Mouse (Mus musculus) stomach, embryonic 15.5 days (tissue): Measurements from ENCODE around the gene Ncapd2. TPM values are rescaled to one million over a fixed set of nuclear protein-coding genes. Genes with fewer than 3 reads are reported as not detected.
A peak's percentile ranks its signal among the peaks of the same experiment; 100 is the strongest.

Experiments used
- ATAC-seq: fragments of 200-750 bp; cut with Nextera tagmentation; 2 replicates; pipeline ENCODE4 v1.8.0; 2017; ENCODE audit warnings: low read depth, moderate number of reproducible peaks, moderate TSS enrichment; ENCODE audit not compliant: insufficient read depth, low FRiP score
- H3K27ac ChIP-seq: fragments of 300-500 bp; sonication (generic); 2 replicates; pipeline ENCODE4 v1.5.1; 2015; ENCODE audit warnings: mild to moderate bottlenecking, inconsistent platforms
- H3K27me3 ChIP-seq: fragments of 300-500 bp; sonication (generic); replicated peaks from 2 replicates; pipeline ENCODE4 v1.6.1; 2015; ENCODE audit warnings: inconsistent platforms
- H3K36me3 ChIP-seq: fragments of 300-500 bp; sonication (generic); 2 replicates; pipeline ENCODE4 v1.6.1; 2015; ENCODE audit warnings: inconsistent platforms
- H3K4me1 ChIP-seq: fragments of 300-500 bp; sonication (generic); 2 replicates; pipeline ENCODE4 v1.6.1; 2015; ENCODE audit warnings: inconsistent platforms
- H3K4me2 ChIP-seq: fragments of 300-500 bp; sonication (generic); 2 replicates; pipeline ENCODE4 v1.6.1; 2015; ENCODE audit warnings: mild to moderate bottlenecking, inconsistent platforms
- H3K4me3 ChIP-seq: fragments of 300-500 bp; sonication (generic); replicated peaks from 2 replicates; pipeline ENCODE4 v1.5.1; 2015; ENCODE audit warnings: inconsistent platforms
- H3K9ac ChIP-seq: fragments of 300-500 bp; sonication (generic); 2 replicates; pipeline ENCODE4 v1.6.1; 2015; ENCODE audit warnings: inconsistent platforms
- H3K9me3 ChIP-seq: fragments of 300-500 bp; sonication (generic); 2 replicates; pipeline ENCODE4 v1.6.1; 2016; ENCODE audit warnings: inconsistent platforms
- WGBS: fragments of 180-500 bp; shearing (Covaris S2); methylation state at CpG from one replicate; pipeline ENCODE4 v1.1.7; 2015; 5-methylcytosine and 5-hydroxymethylcytosine counted together
- polyA plus RNA-seq: library from polyadenylated mRNA; unstranded; fragments of >200 nt; fragmentation: Nextera tagmentation; extraction: Ambion mirVana; gene quantifications from 2 replicates; pipeline ENCODE4 v1.2.1, GENCODE M21; 2015

The Ncapd2 gene
- polyA plus RNA-seq, 1 experiment from 2014 or later: 107 TPM

DNA sequence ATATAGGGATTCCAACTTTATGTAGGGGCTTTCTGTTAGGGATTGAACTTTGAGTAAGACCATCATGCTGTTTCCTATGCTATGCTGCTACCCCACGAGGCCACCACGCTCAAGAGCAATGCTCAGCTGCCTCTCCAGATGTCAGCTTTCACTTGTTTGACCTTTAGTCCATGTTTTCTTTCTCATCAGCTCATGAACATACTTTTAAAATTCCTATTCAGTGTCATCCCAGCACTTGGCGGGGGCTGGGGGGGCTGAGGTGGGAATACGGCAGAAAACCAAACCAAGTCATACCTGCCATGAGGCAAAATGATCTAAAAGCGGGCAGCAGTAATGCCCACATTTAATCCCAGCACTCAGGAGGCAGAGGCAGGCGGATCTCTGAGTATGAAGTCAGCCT, 21.6 kb upstream of the Ncapd2 start:
- no peak overlapping the region for H3K9ac ChIP-seq
- no peaks in the 10 kb centered on the region for H3K9me3 ChIP-seq
- no peaks in the 10 kb centered on the region for H3K36me3 ChIP-seq
- H3K4me2 ChIP-seq: no peak overlapping the region
- 0 out of 2 replicates have a peak, but pooled peaks cover 9% of the 10 kb centered on the region for H3K27me3 ChIP-seq
- peaks cover 10% of the 10 kb centered on the region; the same call in 1 of the 2 replicates for H3K4me1 ChIP-seq
- no peak for ATAC-seq
- H3K4me3 ChIP-seq: no peak overlapping the region
- 63% methylated on average over 6 of the region's 6 CpGs for WGBS
- no peak overlapping the region for H3K27ac ChIP-seq

DNA sequence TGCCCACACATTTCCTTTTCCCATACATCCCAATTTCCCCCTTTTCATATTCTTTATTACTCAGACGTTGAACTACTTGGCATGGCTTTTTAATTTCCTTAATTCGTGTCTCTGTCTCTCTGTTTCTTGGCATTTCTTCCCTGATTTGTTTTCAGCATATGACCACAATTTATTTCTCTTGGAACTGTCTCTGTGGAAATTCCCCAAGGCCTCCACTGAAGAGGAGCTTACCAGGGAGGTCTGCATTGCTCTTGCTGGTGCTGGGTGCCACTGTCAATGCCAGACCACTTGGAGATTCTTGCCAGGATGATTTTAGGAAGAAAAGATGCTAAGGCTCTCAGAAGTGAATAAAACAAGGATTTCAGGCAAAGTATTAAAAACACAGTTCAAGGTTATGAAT, 21.1 kb upstream of the Ncapd2 start:
- 29% methylated on average over 2 of the region's 2 CpGs for WGBS
- no peak overlapping the region for H3K27ac ChIP-seq
- peaks cover 9% of the 10 kb centered on the region; the same call in 1 of the 2 replicates for H3K4me1 ChIP-seq
- no peak for ATAC-seq
- no peak overlapping the region for H3K4me3 ChIP-seq
- H3K9me3 ChIP-seq: no peaks in the 10 kb centered on the region
- no peak overlapping the region for H3K4me2 ChIP-seq
- no peak overlapping the region for H3K9ac ChIP-seq
- H3K27me3 ChIP-seq: 0 out of 2 replicates have a peak, but pooled peaks cover 9% of the 10 kb centered on the region
- H3K36me3 ChIP-seq: no peaks in the 10 kb centered on the region

DNA sequence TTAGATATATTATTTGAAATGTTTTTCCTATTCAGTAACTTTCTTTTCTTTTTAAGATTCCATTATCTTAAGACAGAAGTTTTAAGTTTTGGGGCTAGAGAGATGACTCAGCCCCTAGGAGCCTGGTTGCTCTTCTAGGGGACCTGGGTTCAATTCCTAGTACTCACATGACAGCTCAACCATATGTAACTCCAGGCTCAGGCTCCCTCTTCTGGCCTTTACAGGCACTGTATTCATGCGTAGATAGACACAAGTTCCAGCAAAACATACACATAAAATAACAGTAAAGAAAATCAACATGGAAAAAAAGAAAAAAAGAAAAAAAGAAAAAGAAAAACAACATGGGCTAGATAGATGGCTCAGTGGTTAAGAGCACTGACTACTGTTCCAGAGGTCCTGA, 18.9 kb upstream of the Ncapd2 start:
- WGBS: 86% methylated on average over 1 of the region's 1 CpGs
- H3K27ac ChIP-seq: no peak overlapping the region
- H3K4me2 ChIP-seq: no peak overlapping the region
- H3K9ac ChIP-seq: no peak overlapping the region
- H3K27me3 ChIP-seq: 0 out of 2 replicates have a peak, but pooled peaks cover 9% of the 10 kb centered on the region
- no peak for ATAC-seq
- no peaks in the 10 kb centered on the region for H3K36me3 ChIP-seq
- no peaks in the 10 kb centered on the region for H3K4me1 ChIP-seq
- H3K9me3 ChIP-seq: no peaks in the 10 kb centered on the region
- H3K4me3 ChIP-seq: no peak overlapping the region

DNA sequence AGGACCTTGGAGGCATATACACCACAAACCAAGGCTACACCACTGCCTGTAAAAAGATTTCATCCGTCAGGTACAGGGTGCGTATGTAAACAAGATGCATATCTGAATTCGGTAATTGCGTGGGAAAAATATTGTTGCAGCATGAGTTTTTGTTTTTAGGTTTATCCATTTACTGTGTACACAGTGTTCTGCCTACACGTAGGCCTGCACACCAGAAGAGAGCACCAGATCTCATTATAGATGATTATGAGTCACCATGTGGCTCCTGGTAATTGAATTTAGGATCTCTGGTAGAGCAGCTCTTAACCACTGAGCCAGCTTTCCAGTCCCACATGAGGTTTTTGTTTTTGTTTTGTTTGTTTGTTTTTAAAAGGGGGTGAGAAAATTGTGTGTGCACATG, 5.7 kb upstream of the Ncapd2 start:
- Histone ChIP-seq H3K4me2 (no peak overlapping the region), H3K4me1 (no peaks in the 10 kb centered on the region), H3K27ac (no peak overlapping the region), H3K9ac (no peak overlapping the region), H3K4me3 (no peak overlapping the region), H3K36me3 (no peaks in the 10 kb centered on the region; the same call in 1 of the 2 replicates), H3K9me3 (no peaks in the 10 kb centered on the region), H3K27me3 (no peaks in the 10 kb centered on the region)
- ATAC-seq: no peak
- 79% methylated on average over 5 of the region's 5 CpGs for WGBS

DNA sequence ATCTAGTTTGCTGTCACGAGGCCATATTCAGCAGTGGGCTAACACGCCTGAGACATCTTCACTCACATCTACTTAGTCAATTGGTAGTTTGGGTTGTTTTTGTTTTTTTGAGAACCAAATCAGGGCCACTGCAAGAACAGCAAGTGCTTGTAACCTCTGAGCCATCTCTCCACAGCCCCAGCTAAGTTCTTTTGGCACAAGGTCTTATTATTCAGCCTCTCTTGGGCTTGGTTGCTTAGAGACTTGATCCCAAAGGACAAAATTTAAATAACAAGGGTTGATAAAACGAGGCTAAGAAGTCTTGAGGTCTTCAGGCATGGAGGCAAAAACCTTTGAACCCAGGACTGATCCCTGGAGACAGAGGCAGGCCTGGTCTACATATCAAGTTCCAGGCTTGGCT, 4.8 kb upstream of the Ncapd2 start:
- Histone ChIP-seq H3K4me3 (no peak overlapping the region), H3K36me3 (no peaks in the 10 kb centered on the region; the same call in 1 of the 2 replicates), H3K9me3 (no peaks in the 10 kb centered on the region), H3K4me1 (no peaks in the 10 kb centered on the region), H3K9ac (no peak overlapping the region), H3K27me3 (no peaks in the 10 kb centered on the region), H3K27ac (no peak overlapping the region), H3K4me2 (no peak overlapping the region)
- WGBS: 72% methylated on average over 3 of the region's 3 CpGs
- ATAC-seq: no peak

DNA sequence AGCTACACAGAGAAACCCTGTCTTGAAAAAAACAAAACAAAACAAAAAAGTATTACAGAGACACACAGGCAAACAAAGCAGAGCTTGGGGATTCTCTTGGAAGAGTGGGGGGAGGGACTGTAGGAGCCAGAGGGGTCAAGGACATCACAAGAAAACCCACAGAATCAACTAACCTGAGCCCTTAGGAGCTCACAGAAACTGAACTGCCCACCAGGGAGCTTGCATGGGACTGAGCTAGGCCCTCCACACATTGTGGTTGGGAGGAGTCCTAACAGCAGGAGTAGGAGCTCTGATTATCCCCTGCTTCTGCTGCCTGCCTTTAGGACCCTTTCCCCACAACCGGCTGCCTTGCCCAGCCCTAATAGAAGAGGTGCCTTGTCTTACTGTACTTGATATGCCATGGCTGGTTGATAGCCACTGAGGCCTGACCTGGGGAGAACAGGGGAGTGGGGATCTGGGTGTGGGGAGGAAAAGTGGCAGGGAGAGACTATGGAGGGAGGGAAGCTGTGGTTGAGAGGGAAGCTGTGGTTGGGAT, 4.1 kb upstream of the Ncapd2 start:
- Histone ChIP-seq H3K27ac (no peak overlapping the region), H3K36me3 (no peaks in the 10 kb centered on the region; the same call in 1 of the 2 replicates), H3K9me3 (no peaks in the 10 kb centered on the region), H3K4me2 (no peak overlapping the region), H3K9ac (no peak overlapping the region), H3K4me3 (no peak overlapping the region), H3K4me1 (no peaks in the 10 kb centered on the region), H3K27me3 (no peaks in the 10 kb centered on the region)
- WGBS: 54% methylated on average over 1 of the region's 1 CpGs
- no peak for ATAC-seq

DNA sequence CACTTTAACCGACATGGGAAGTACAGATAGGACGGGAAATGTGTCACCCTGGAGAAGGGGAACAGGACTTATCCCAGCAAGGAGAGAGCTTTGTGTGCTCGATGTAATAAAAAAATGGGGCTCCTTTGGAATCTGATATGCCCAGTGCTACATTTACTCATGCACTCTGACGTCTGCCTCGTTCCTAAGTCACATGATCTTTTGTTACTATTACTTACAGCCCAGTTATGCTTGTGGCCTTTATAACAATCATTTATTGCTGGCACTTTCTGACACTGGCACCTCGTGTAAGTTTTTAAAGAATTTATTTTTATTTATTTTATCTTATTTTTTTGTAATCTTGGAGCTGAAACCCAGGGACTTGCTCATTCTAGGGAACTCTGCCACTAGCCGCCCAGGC, 1.9 kb upstream of the Ncapd2 start:
- peak overlapping the region; percentile 83; the same call in 1 of the 2 replicates for H3K4me3 ChIP-seq
- 0 out of 2 replicates have a peak, but pooled peaks cover 3% of the 10 kb centered on the region for H3K4me1 ChIP-seq
- WGBS: 55% methylated on average over 7 of the region's 7 CpGs
- H3K27me3 ChIP-seq: no peaks in the 10 kb centered on the region
- H3K4me2 ChIP-seq: peak overlapping the region; percentile 78
- no peak overlapping the region for H3K27ac ChIP-seq
- no peak overlapping the region for H3K9ac ChIP-seq
- no peaks in the 10 kb centered on the region for H3K9me3 ChIP-seq
- peaks cover 3% of the 10 kb centered on the region for H3K36me3 ChIP-seq
- no peak for ATAC-seq

DNA sequence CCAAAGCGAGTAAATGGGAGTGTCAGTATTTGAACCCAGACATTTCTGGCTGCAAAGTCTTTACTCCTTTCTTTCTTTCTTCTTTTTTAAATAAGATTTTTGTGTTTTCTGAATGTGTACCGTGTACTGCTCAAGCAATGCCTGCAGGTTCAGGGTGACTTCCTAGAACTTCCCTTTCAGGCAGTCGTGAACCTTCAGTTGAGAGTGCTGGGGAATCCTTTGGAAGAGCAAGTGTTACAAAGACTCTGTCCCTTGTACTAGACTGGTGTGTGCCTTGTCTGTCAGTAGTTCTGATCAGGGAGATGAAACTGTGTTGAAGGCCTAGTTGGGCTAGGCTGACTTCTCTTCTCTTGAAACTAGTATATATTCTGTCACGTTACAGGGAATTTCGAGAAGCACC, 1.3 kb upstream of the Ncapd2 start:
- Histone ChIP-seq H3K27me3 (no peaks in the 10 kb centered on the region), H3K4me1 (0 out of 2 replicates have a peak, but pooled peaks cover 3% of the 10 kb centered on the region), H3K27ac (peak overlapping the region; percentile 100), H3K36me3 (peaks cover 9% of the 10 kb centered on the region), H3K9ac (peak overlapping the region; percentile 59), H3K4me3 (peak overlapping the region; percentile 83), H3K9me3 (no peaks in the 10 kb centered on the region), H3K4me2 (peak overlapping the region; percentile 78)
- no peak for ATAC-seq
- WGBS: 36% methylated on average over 5 of the region's 5 CpGs

DNA sequence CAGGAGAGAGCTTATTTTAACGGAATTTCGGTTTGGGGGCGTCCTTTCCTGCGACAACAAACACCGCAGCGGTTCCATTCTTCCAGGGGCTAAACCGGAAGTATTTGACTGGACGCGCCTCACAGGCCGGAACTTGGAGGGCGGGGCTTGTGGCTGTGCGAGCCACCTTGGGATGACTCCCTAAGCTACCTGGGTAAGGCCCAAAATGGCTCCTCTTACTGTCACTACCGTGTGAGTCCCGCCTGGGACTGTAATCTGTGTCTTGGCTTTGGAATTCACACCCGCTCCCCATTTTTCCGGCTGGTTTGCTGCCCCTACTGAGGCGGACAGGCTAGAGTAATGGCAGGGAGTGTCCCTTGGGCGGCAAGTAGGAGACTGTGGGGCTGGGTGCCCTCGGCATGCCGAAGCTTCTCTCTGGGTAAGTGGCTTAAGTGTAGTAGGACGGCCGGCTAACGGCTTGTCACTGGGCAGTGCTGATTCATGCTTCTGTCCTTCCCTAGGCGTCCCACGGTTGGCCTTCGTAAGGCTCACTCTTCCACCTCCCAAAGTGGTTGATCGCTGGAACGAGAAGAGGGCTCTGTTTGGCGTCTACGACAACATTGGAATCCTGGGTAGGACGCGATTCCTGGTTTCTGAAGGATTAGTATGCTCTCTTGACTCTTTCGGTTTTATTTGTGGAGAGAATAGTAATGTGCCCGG, 664 bp upstream of the Ncapd2 start:
- H3K4me1 ChIP-seq: 0 out of 2 replicates have a peak, but pooled peaks cover 3% of the 10 kb centered on the region
- WGBS: under 1% methylated on average over 34 of the region's 34 CpGs
- H3K27ac ChIP-seq: peak overlapping the region; percentile 100
- H3K9me3 ChIP-seq: no peaks in the 10 kb centered on the region
- peak; percentile 91 for ATAC-seq
- H3K9ac ChIP-seq: peak overlapping the region; percentile 59
- H3K4me3 ChIP-seq: peak overlapping the region; percentile 83
- peaks cover 16% of the 10 kb centered on the region for H3K36me3 ChIP-seq
- H3K4me2 ChIP-seq: peak overlapping the region; percentile 78
- H3K27me3 ChIP-seq: no peaks in the 10 kb centered on the region

DNA sequence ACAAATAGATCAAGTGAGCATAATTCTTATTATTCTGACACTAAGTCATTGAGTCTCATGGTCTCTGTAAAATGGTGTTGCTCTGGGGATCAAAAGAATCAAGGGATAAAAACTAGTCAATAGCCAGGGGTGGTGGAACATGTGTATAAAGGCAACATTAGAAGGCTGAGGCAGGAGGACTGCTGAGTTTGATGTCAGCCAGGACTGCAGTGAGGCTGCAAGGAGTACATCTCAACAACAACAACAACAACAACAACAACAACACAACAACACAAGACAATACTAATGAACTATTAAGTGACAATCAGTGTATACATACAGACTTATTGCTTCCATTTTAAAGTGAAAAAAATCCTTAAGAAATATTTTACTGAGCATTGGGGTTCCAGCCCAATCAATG, 685 bp downstream of the Ncapd2 start:
- Histone ChIP-seq H3K36me3 (peaks cover 28% of the 10 kb centered on the region), H3K9ac (peak overlapping the region; percentile 60), H3K27me3 (no peaks in the 10 kb centered on the region), H3K4me1 (0 out of 2 replicates have a peak, but pooled peaks cover 3% of the 10 kb centered on the region), H3K4me2 (peak overlapping the region; percentile 54), H3K4me3 (peak overlapping the region; percentile 83), H3K9me3 (no peaks in the 10 kb centered on the region), H3K27ac (peak overlapping the region; percentile 100; the same call in 1 of the 2 replicates)
- no peak for ATAC-seq

DNA sequence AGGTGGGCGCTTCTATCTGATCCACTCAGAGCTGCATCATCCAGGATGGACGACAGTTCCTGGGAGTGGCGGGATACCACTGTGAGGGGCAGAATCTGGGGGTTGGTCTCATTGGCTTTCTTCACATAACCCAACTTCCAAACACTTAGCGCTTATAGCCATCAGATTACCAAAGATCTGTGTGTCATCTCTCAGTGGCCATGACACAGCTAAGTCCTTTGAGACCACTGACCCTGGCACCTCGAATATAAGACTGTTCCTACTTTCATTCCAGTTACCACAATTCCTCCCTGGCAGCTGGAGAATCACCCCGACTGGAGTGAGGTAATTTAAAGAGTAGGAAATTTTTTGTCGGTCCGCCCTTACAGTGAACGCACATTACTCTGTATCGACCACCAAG, 5.3 kb downstream of the Ncapd2 start:
- Histone ChIP-seq H3K27me3 (no peaks in the 10 kb centered on the region), H3K4me1 (0 out of 2 replicates have a peak, but pooled peaks cover 3% of the 10 kb centered on the region), H3K36me3 (peaks cover 65% of the 10 kb centered on the region), H3K9ac (no peak overlapping the region), H3K4me3 (no peak overlapping the region), H3K4me2 (no peak overlapping the region), H3K27ac (no peak overlapping the region), H3K9me3 (no peaks in the 10 kb centered on the region)
- ATAC-seq: no peak
- WGBS: 94% methylated on average over 10 of the region's 10 CpGs

DNA sequence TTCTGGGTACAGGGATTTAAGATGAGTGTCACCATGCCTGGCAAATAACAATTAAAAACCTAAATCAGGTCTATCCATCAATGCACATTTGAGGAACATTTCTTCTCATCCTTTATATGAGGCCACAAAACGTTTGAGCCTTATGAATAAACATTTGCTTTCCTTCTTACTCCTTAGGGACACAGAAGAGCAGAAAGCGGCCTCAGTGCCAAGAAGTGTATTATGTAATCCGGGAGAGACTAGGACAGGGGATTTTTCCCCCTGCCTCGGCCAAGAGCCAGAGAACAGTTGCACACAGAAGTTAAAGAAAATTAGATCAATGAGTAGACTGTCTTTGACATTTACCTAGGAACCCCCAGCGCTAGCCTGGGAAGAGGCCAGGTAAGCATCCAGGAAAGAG, 9.4 kb downstream of the Ncapd2 start:
- no peak overlapping the region for H3K4me2 ChIP-seq
- peaks cover 85% of the 10 kb centered on the region for H3K36me3 ChIP-seq
- H3K4me1 ChIP-seq: no peaks in the 10 kb centered on the region
- ATAC-seq: no peak
- WGBS: 80% methylated on average over 5 of the region's 5 CpGs
- H3K9me3 ChIP-seq: no peaks in the 10 kb centered on the region
- no peak overlapping the region for H3K9ac ChIP-seq
- no peak overlapping the region for H3K27ac ChIP-seq
- H3K4me3 ChIP-seq: no peak overlapping the region
- H3K27me3 ChIP-seq: no peaks in the 10 kb centered on the region
